Mouse (Mus musculus) testis, adult 2 months (tissue): ENCODE data around the gene Stoml2.

Experiments
- CTCF ChIP-seq: fragments of 200-500 bp; IDR thresholded peaks from 2 replicates; pipeline ENCODE4 v1.5.1; 2012; ENCODE audit warnings: low read depth, mild to moderate bottlenecking, inconsistent platforms, low read length, moderate library complexity; ENCODE audit not compliant: control insufficient read depth, insufficient read depth, insufficient replicate concordance
- POLR2A ChIP-seq: fragments of 200-500 bp; IDR thresholded peaks from 2 replicates; pipeline ENCODE4 v1.6.1; 2012; ENCODE audit warnings: low read depth, mild to moderate bottlenecking, inconsistent platforms, low read length, moderate library complexity; ENCODE audit not compliant: control insufficient read depth

DNA sequence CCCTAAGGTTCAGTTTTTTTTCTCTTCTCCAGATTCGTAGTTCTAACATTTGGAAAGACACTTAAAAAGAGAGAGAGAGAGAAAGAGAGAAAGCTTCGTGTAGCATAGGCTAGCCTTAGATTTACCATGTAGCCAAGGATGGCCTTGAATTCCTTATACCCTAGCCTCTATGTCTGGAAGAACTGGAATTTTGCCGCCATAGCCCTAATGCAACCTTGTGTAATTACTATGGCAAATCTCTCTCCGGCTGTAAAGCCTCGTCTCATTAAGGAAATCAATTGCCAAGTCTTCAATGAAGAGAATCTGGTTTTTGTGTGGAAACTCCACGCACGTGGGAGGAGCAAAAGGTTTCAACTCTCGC, 26.9 kb upstream of the Stoml2 start:
- TF ChIP-seq CTCF, result no peak
- TF ChIP-seq POLR2A, result no peak
